Mouse (Mus musculus): ENCODE data around the gene Tyrobp.

The Tyrobp gene

DNA sequence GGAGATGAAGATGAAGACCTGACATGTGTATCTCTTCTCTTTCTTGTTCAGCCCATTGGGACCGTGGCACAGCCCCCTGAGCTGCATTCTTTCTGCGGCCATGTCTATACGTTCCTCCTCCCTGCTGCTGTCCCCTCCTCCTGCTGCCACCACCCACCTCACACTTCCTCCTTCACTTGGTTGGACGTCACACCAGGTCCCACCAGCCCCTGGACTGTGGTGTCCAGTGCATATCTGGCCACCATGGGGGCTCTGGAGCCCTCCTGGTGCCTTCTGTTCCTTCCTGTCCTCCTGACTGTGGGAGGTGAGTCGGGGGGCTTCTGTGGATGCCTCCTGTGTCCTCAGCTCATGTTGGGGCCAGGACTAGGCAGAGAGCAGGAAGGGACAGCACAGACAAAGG is at the start of gene Tyrobp:
Gene Tyrobp (plus strand): TSS at position 165 of the 400 bp plus-strand sequence.
- DNase-seq (ENCODE audit: low read depth, low spot score), result no peak

GRCm38 (mm10) chr7:30367466-30367865 is 46.1 kb upstream of the Tyrobp start:
- DNase-seq (ENCODE audit: low read depth, low spot score), result no peak

DNA sequence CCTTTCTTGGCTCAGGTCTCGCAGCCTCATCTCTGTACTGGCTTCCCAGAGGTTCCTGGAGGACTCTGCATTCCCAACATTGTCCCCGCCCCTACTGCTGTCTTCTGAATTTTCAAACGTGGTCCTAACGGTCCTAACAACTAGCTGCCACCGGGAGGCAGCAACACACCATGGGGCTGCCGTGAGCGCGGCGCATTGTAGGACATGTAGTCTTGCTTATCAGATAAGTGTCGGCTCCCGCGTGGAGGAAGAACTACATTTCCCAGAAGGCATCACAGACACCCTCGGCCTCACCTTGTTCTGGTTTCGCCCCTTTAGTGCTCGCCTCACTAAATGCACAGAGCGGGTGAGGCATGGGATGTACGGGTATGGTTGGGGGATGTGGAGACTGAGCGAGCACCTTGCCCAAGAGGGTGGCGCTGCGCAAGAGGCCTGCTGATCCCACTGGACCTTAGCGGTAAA is 40.0 kb upstream of the Tyrobp start:
- DNase-seq (ENCODE audit: low read depth, low spot score), result peak; percentile 96

GRCm38 (mm10) chr7:30380061-30380460 is 33.5 kb upstream of the Tyrobp start:
- no peak for DNase-seq (ENCODE audit: low read depth, low spot score)

GRCm38 (mm10) chr7:30384106-30384505 is 29.5 kb upstream of the Tyrobp start:
- DNase-seq (ENCODE audit: low read depth, low spot score), result no peak

DNA sequence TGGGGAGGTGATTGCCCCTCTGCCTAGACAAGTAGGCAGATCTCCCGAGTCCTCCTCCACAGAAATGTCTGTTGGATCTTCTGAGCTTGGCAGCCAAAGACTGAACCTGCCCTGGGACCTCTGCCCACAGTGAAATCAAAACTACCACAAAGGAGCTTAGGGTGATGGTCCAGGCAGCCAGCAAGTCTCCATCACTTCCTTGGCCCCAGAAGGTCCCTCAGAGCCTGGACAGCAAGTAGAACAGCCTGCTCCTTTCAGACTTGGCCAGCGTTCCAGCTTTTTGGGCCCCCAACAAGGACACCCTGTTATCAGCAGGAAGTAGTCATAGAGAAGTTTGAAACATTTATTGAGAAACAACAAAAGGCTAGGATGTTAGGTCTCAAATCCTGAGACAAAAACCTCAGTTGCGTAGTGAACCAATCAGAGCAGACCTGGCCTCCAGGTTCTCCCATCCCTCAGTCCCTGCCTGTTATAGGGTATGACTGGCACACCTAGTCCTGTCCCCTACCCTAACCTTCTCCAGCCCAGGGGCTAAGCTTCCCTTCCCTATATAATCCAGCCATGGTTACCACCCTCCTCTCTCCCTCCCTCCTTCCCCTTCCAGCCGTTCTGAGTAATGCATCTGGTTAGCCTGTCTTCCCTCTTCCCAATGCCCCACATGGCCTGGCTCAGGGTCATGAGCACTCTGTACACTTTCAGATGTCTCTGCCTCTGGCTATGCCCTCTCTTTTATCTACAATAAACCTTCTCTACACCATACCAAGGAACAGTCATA is 20.6 kb upstream of the Tyrobp start:
- no peak for DNase-seq (ENCODE audit: low read depth, low spot score)

DNA sequence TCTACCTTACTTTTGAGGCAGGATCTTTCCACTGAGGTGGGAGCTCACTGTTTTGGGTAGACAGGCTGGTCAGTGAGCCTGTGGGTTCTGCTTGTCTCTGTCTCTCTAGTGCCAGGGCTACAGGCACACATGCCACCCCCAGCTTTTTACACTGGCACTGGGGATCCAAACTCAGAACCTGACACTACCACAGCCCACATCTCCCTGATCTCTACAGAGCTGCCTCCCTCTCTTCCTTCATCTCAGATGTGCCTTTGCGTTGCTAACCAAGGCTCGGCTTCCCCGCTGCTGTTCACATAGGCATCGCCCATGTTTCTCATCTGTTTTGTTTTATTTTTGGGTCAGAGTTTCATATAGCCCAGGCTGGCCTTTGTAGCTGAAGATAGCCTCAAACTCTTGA is 19.9 kb upstream of the Tyrobp start:
- no peak for DNase-seq (ENCODE audit: low read depth, low spot score)

- DNase-seq (ENCODE audit: low read depth, low spot score), result no peak
Measured at GRCm38 (mm10) chr7:30394379-30394778, 19.2 kb upstream of the Tyrobp start.

DNA sequence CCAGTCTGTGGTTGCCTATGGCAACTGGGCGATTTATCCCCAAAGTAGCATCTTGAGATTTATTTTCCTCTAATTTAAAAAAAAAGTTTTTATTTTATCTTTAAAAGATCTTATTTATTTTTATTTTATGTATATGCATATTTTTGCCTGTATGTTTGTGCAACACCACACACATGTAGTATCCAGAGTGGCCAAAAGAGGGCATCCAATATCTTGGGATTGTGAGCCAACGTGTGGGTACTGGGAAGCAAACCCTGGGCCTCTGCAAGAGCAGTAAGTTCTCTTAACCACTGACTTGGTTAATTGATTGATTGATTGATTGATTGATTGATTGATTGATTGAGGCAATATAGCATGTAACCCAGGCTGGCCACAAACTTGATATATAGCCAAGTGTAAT is 18.7 kb upstream of the Tyrobp start:
- DNase-seq (ENCODE audit: low read depth, low spot score), result no peak

- DNase-seq (ENCODE audit: low read depth, low spot score), result peak; percentile 41
Measured at GRCm38 (mm10) chr7:30399671-30400070, 13.9 kb upstream of the Tyrobp start.

GRCm38 (mm10) chr7:30402343-30402742 is 11.2 kb upstream of the Tyrobp start:
- no peak for DNase-seq (ENCODE audit: low read depth, low spot score)

GRCm38 (mm10) chr7:30408639-30409038 is 4.9 kb upstream of the Tyrobp start:
- no peak for DNase-seq (ENCODE audit: low read depth, low spot score)

DNA sequence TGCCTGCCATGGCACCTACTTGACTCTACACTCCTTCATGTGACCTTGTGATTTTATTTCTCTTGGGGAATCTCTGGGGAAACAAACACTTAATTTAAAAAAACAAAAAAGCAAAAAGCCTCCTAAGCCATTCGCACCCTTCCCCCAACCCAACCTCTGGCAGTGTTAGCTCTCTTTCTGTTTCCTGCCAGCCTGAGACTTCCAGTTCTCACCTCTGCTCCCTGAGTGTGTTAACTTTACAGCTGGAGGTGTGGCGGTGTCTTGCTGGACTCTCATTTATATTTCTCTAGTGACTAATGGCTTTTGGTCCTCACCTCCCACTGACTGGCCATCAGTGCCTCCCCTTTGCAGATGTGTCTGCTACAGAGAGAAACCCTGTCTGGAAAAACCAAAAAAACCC is 3.8 kb upstream of the Tyrobp start:
- DNase-seq (ENCODE audit: low read depth, low spot score), result no peak

DNA sequence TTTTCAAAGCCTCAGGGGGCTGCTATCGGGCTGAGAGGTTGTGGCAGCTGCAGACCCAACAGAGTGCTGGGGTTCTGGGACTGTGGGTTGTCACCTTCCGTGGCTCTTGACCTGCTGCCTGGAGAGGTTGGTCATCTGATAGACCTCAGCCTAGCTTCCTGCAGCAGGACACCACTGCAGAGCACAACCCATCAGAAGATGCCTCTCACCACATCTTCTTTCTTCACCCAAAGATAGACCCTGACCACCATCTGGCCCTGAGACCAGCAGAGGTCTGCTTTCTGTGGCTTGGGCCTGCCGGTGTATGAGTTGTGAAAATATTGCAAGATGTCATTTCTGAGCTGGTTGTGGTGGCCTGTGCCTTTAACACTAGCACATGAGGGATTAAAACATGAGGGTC is 2.5 kb upstream of the Tyrobp start:
- no peak for DNase-seq (ENCODE audit: low read depth, low spot score)

DNA sequence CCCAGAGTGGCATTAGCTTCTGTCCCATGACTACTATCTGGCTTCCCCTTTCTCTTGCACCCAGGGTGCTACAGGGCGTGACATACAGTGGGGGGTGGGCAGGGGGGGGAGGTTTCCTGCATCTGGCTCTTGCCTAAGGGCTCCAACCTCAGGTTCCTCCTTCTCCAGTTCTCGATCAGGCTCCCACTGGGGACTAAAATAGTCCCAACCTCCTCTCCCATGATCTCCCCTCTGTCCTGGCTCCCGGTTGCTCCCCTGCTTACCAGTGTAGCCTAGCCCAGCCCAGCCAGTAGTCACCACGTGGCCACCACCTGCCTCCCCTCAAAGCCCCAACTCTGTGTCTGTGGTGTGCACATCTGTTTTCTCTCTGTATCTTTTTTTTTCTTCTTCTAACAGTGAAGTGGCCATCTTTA is 819 bp upstream of the Tyrobp start:
- DNase-seq (ENCODE audit: low read depth, low spot score), result no peak

DNA sequence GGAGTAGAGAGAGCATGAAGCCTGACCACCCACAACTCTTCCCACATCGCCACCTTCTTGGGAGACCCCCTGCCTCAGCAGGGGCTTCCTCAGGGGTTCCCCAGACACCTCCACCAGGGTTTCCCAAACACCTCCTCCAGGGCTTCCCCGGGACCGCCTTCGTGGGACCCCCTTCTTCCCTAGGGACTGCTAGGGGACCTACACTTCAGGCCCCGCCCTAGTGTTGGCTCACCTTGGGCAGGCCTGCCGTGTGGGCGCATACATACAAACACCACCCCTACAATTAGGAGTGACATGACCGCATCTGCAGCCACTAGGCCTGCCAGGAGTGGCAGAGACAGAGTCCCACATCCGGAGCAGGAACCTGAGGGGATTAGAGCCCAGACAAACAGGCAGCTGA is 4.3 kb downstream of the Tyrobp start:
- no peak for DNase-seq (ENCODE audit: low read depth, low spot score)

DNA sequence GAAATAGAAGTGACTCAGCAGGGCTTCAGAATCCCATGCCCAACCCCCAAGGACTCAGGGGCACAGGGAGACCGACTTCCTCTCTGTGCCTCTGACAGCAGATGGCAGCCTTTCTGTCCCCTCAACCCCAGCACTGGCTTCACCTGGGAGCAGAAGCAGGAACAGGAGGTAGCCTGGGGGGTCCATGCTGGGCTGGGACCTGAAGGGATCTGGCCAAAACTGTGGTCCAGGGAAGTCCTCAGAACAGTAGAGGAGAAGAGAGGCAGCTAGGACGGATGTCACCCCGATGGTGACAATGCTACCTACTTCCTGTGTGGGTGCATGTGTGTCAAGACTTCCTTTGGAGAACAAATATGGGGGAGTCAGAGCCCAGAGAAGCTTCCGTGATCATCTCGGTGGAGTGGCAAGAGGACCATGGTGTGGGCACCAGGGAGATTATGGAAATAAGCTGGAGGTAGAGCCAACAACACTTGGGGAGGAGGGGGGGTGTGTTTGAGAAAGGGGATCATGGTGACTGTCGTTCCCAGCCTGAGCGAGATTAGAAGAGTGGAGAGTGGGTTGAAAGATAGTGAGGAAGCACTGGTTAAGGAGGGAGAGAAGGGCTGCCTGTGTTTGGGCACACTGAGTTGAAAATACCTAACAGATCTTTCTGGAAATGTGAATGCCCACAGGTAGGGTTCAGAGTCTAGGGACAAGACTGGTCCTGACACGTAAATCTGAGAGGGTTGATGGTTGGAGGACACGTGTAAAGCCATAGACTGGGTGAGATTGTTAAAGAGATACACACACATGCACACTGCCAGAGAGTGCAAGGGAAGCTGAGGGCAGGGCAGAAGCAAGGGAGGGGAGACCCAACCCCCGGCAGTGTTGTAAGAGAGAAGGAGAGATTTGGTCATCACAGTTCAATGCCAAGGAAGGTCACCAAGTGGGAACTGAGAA is 6.3 kb downstream of the Tyrobp start, which contains the start of gene Hcst:
Gene Hcst (minus strand): TSS at position 294 of the 939 bp plus-strand sequence.
- no peak for DNase-seq (ENCODE audit: low read depth, low spot score)

GRCm38 (mm10) chr7:30420673-30421072 is 7.1 kb downstream of the Tyrobp start:
- no peak for DNase-seq (ENCODE audit: low read depth, low spot score)

DNA sequence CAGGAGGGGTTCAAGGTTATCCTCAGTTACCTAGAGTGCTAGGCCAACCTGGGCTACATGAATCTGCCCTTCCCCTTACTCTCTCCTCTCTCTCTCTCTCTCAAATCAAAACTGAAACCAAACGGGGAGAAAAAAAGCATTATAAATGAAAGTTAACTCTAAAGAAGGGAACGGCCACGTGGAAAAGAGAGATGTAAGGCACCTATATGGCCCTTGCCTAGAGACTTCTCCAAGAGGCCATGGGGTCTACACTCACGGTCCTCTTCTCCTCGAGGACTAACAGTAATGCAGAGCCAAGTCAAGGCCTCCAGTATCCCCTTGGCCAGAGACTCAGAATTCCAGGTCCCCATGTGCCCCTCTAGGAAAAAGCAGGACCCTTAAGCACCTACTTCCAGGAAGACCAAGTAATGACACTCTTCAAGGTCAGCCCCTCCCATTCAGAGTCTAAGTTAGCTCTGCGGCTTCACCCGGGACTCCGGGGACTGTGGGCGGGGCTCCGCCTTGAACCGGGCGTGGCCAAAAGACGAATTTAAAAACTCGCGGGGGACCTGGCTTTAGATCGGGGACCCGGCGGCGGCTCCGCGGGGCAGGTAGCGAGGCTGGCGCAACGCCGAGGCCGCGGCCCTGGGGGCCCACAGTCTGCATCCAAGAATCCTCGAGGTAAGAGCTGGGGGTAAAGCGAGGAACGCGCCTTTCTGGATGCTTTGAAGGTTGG is 7.8 kb downstream of the Tyrobp start, which contains the start of gene Nfkbid:
Gene Nfkbid (plus strand): TSS at position 558 of the 715 bp plus-strand sequence.
- DNase-seq (ENCODE audit: low read depth, low spot score), result peak; percentile 38

DNA sequence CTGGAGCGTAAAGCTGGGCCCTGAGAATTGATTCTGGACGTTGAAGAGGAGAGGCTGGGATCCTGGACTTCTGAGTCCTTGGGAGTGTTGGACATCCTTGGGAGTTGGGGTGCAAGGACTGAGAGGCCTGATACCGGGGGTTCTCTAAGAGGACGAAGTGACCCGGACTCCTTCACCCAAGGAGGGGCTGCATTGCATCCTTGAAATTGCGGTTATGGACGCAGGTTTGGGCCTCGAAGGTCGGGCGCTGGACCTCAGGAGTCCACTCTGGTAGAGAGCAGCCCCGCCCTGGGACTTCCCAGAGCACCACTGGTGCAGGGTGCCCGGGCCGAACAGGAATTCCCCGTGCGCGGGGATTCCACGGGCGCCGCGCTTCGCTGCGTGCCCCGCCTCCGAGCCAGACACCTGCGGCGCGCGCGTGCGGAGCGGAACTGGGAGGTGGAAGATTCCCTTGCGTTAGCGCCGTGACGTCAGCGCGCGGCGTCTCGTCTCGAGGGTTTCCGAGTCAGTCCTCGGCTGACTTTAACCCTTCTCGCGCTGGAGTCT is 8.4 kb downstream of the Tyrobp start:
- peak; percentile 90 for DNase-seq (ENCODE audit: low read depth, low spot score)

DNA sequence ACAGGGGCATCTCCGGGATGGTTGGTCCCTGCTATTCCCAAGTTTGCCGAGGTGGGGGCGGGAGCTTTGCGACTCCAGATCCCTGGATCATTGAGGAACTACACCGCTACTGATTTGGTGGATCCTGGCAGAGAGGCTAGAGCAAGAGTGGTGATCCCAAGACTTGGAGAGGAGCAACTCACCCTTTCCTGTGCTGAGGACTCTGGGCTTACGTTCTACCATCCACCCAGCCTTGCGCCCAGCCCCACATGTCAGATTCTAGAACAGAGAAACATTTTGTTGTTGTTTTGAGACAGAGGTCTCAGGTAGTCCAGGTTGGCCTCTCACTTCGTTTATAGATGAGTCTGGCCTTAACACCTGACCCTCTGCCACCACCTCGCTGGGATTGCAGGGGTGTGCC is 9.0 kb downstream of the Tyrobp start:
- DNase-seq (ENCODE audit: low read depth, low spot score), result no peak
